Mouse (Mus musculus) MEL (cell line): Measurements from ENCODE around the gene Snap47. TPM values are rescaled to one million over a fixed set of nuclear protein-coding genes. Genes with fewer than 3 reads are reported as not detected.

Source experiments
- DNase-seq: peaks from one replicate; pipeline ENCODE4 v3.0.0; 2011; ENCODE audit warnings: low read depth, low spot score
- H3K27ac ChIP-seq: 2 replicates; pipeline ENCODE4 v1.5.1; 2012; ENCODE audit warnings: low read depth, mild to moderate bottlenecking, control low read depth, low read length, moderate library complexity; ENCODE audit not compliant: control insufficient read depth
- H3K27me3 ChIP-seq, 2 experiments: fragments of 150-350 bp in 1 of 2; sonication (generic) in 1 of 2; 2 replicates each; pipeline ENCODE4 v1.6.1; 2012; ENCODE audit warnings: low read length in 2 of 2, mild to moderate bottlenecking in 2 of 2, improper control_type of control experiment in 1 of 2, moderate library complexity in 1 of 2; ENCODE audit not compliant: insufficient read depth in 2 of 2, control insufficient read depth in 1 of 2
- H3K36me3 ChIP-seq, 2 experiments: 2 replicates each; pipeline ENCODE4 v1.6.1; 2012 to 2014; ENCODE audit warnings: low read length in 2 of 2, improper control_type of control experiment in 1 of 2, inconsistent platforms in 1 of 2, mild to moderate bottlenecking in 1 of 2; ENCODE audit not compliant: insufficient read depth in 2 of 2, control insufficient read depth in 1 of 2
- H3K4me1 ChIP-seq, 2 experiments: fragments of 150-350 bp in 1 of 2; sonication (generic) in 1 of 2; 2 replicates each; pipeline ENCODE4 v1.6.1; 2012; ENCODE audit warnings: low read length in 2 of 2, improper control_type of control experiment in 1 of 2, mild to moderate bottlenecking in 1 of 2; ENCODE audit not compliant: insufficient read depth in 2 of 2, control insufficient read depth in 1 of 2
- H3K4me3 ChIP-seq, 2 experiments: fragments of 150-350 bp in 1 of 2; sonication (generic) in 1 of 2; 2 replicates each; pipeline ENCODE4 v1.5.1; 2012; ENCODE audit warnings: low read depth in 2 of 2, low read length in 2 of 2, mild to moderate bottlenecking in 2 of 2, moderate library complexity in 2 of 2, control low read depth in 1 of 2, improper control_type of control experiment in 1 of 2; ENCODE audit not compliant: control insufficient read depth in 1 of 2, insufficient read depth in 1 of 2
- H3K79me2 ChIP-seq: 2 replicates; pipeline ENCODE4 v1.6.1; 2012; ENCODE audit warnings: mild to moderate bottlenecking, low read length, moderate library complexity; ENCODE audit not compliant: control insufficient read depth, poor library complexity, insufficient read depth
- H3K9ac ChIP-seq: 2 replicates; pipeline ENCODE4 v1.6.1; 2012; ENCODE audit warnings: low read depth, mild to moderate bottlenecking, control low read depth, low read length, moderate library complexity; ENCODE audit not compliant: control insufficient read depth, poor library complexity, severe bottlenecking
- H3K9me3 ChIP-seq: fragments of 150-350 bp; sonication (generic); replicated peaks from 2 replicates; pipeline ENCODE4 v1.6.1; 2012; ENCODE audit warnings: mild to moderate bottlenecking, low read length, improper control_type of control experiment, moderate library complexity; ENCODE audit not compliant: insufficient read depth
- BHLHE40 ChIP-seq: IDR thresholded peaks from 2 replicates; pipeline ENCODE4 v1.6.1; 2012; ENCODE audit warnings: low read depth, mild to moderate bottlenecking, inconsistent platforms, low read length, improper control_type of control experiment, borderline replicate concordance
- CTCF ChIP-seq, 3 experiments: IDR thresholded peaks in 2 of 3; conservative IDR thresholded peaks in 1 of 3; 2 replicates each; pipeline ENCODE4 v1.5.1; 2011 to 2012; ENCODE audit warnings: low read length in 3 of 3, low read depth in 2 of 3, mild to moderate bottlenecking in 2 of 3, improper control_type of control experiment in 1 of 3, inconsistent platforms in 1 of 3, mixed read lengths in 1 of 3, moderate library complexity in 1 of 3; ENCODE audit not compliant: control insufficient read depth in 1 of 3, insufficient read depth in 1 of 3, poor library complexity in 1 of 3, severe bottlenecking in 1 of 3
- ETS1 ChIP-seq: IDR thresholded peaks from 2 replicates; pipeline ENCODE4 v1.6.1; 2012; ENCODE audit warnings: low read depth, mild to moderate bottlenecking, inconsistent platforms, low read length, improper control_type of control experiment, moderate library complexity
- GABPA ChIP-seq: IDR thresholded peaks from 2 replicates; pipeline ENCODE4 v1.6.1; 2012; ENCODE audit warnings: low read depth, mild to moderate bottlenecking, inconsistent platforms, low read length, improper control_type of control experiment, moderate library complexity
- GATA1 ChIP-seq: IDR thresholded peaks from 2 replicates; pipeline ENCODE4 v1.6.1; 2011; ENCODE audit warnings: low read depth, low read length, improper control_type of control experiment
- HCFC1 ChIP-seq: IDR thresholded peaks from 2 replicates; pipeline ENCODE4 v1.6.1; 2012; ENCODE audit warnings: low read depth, mild to moderate bottlenecking, inconsistent platforms, low read length, improper control_type of control experiment, moderate library complexity
- MAFK ChIP-seq: IDR thresholded peaks from 2 replicates; pipeline ENCODE4 v1.6.1; 2011; ENCODE audit warnings: low read depth, mild to moderate bottlenecking, low read length, improper control_type of control experiment, borderline replicate concordance
- MAX ChIP-seq: IDR thresholded peaks from 2 replicates; pipeline ENCODE4 v1.6.1; 2011; ENCODE audit warnings: low read length, improper control_type of control experiment
- MAZ ChIP-seq: IDR thresholded peaks from 2 replicates; pipeline ENCODE4 v1.6.1; 2012; ENCODE audit warnings: low read depth, mild to moderate bottlenecking, inconsistent platforms, low read length, improper control_type of control experiment
- MEF2A ChIP-seq: IDR thresholded peaks from 2 replicates; pipeline ENCODE4 v1.6.1; 2014; ENCODE audit warnings: low read depth, mild to moderate bottlenecking, inconsistent platforms, low read length, improper control_type of control experiment; ENCODE audit not compliant: poor library complexity, insufficient replicate concordance, severe bottlenecking; ENCODE audit errors: extremely low read depth
- NELFE ChIP-seq: IDR thresholded peaks from 2 replicates; pipeline ENCODE4 v1.6.1; 2011; ENCODE audit warnings: low read depth, low read length, improper control_type of control experiment
- POLR2A ChIP-seq, 2 experiments: IDR thresholded peaks; 2 replicates each; pipeline ENCODE4 v1.6.1; 2011 to 2012; ENCODE audit warnings: low read length in 2 of 2, mild to moderate bottlenecking in 2 of 2, control low read depth in 1 of 2, improper control_type of control experiment in 1 of 2, low read depth in 1 of 2, moderate library complexity in 1 of 2; ENCODE audit not compliant: control insufficient read depth in 1 of 2, insufficient read depth in 1 of 2, poor library complexity in 1 of 2
- SMC3 ChIP-seq: IDR thresholded peaks from 2 replicates; pipeline ENCODE4 v1.6.1; 2011; ENCODE audit warnings: low read depth, low read length, improper control_type of control experiment
- TBP ChIP-seq: IDR thresholded peaks from 2 replicates; pipeline ENCODE4 v1.8.0; 2011; ENCODE audit warnings: low read depth, low read length, improper control_type of control experiment
- TCF12 ChIP-seq: IDR thresholded peaks from 2 replicates; pipeline ENCODE4 v1.6.1; 2014; ENCODE audit warnings: low read depth, mild to moderate bottlenecking, inconsistent platforms, low read length, improper control_type of control experiment, moderate library complexity
- ZKSCAN1 ChIP-seq: IDR thresholded peaks from 2 replicates; pipeline ENCODE4 v1.6.1; 2012; ENCODE audit warnings: low read depth, mild to moderate bottlenecking, inconsistent platforms, low read length, improper control_type of control experiment, moderate library complexity
- ZMIZ1 ChIP-seq: IDR thresholded peaks from 2 replicates; pipeline ENCODE4 v1.6.1; 2012; ENCODE audit warnings: low read depth, mild to moderate bottlenecking, inconsistent platforms, low read length, improper control_type of control experiment, moderate library complexity
- ZNF384 ChIP-seq: IDR thresholded peaks from 2 replicates; pipeline ENCODE4 v1.6.1; 2012; ENCODE audit warnings: low read depth, mild to moderate bottlenecking, inconsistent platforms, low read length, improper control_type of control experiment
- polyA plus RNA-seq, 2 experiments: library from polyadenylated mRNA; stranded (reverse) in 1 of 2; unstranded in 1 of 2; fragments of >175 nt in 1 of 2; fragments of >200 nt in 1 of 2; gene quantifications; 2 replicates each; pipeline versions ENCODE4 v1.2.1 to v1.2.4; 2012; ENCODE audit warnings: low replicate concordance in 2 of 2, low read depth in 1 of 2; ENCODE audit not compliant: insufficient read length in 2 of 2, insufficient read depth in 1 of 2, missing spikeins in 1 of 2
- total RNA-seq: library from RNA; depleted of rRNA; stranded (reverse); fragments of 300-350 nt; gene quantifications from 2 replicates; pipeline ENCODE4 v1.2.3, GENCODE M21; 2012

Snap47 gene
- total and polyA plus RNA-seq, 3 experiments, result 51.0 to 57.9 TPM; not detected in 1

DNA sequence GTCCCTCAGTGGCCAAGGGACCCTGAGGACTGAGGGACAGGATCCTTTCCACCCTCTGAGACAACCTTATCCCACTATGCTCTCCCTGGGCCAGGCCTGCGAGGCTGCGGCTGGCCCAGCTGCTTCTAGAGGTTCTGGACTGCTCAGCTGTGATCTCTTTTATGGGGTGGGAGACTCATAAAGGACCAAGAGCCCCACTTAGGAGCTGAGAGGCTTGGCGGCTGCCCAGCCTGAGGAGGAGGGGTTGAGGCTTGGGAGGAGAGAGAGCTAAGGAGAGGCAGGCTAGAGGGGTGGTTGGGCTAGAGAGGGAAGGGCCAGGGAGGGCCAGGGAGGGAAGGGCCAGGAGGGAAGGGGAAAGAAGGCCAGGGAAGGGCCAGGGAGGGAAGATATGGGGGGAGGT, 86.6 kb downstream of the Snap47 start:
- no peak for DNase-seq
- H3K9ac ChIP-seq, result no peak overlapping the region
- TF ChIP-seq ZKSCAN1, result no peak
- TF ChIP-seq GABPA, result no peak
- TF ChIP-seq HCFC1, result no peak
- no peak for TF ChIP-seq MEF2A
- TF ChIP-seq TCF12, result no peak
- no peak for TF ChIP-seq POLR2A (IDR thresholded peaks at IDR 0.05; ENCODE audit: control insufficient read depth in 1 of 2, insufficient read depth in 1 of 2, low read depth in 1 of 2, low read length in 2 of 2, poor library complexity in 1 of 2)
- no peak for TF ChIP-seq CTCF (IDR thresholded peaks at IDR 0.05 in 2 of 3, conservative IDR thresholded peaks at IDR 0.05 in 1 of 3; ENCODE audit: control insufficient read depth in 1 of 3, insufficient read depth in 1 of 3, low read depth in 2 of 3, low read length in 3 of 3, poor library complexity in 1 of 3, severe bottlenecking in 1 of 3)
- TF ChIP-seq GATA1, result no peak
- TF ChIP-seq ZMIZ1, result no peak
- no peak for TF ChIP-seq ZNF384
- TF ChIP-seq TBP, result no peak
- no peak for TF ChIP-seq BHLHE40
- TF ChIP-seq SMC3, result no peak
- no peak for TF ChIP-seq MAZ
- TF ChIP-seq, all 39 proteins: peak for 0
- no peaks in the 10 kb centered on the region for H3K9me3 ChIP-seq
- H3K79me2 ChIP-seq, result no peaks in the 10 kb centered on the region
- no peak overlapping the region for H3K4me3 ChIP-seq
- H3K36me3 ChIP-seq, result peaks cover 0 to 9% of the 10 kb centered on the region in 2 experiments; a peak in 2 of 4 replicates
- H3K4me1 ChIP-seq, result peaks cover 2 to 18% of the 10 kb centered on the region in 2 experiments; a peak in 3 of 4 replicates
- H3K27me3 ChIP-seq, result peaks cover 0 to 1% of the 10 kb centered on the region in 2 experiments; a peak in 1 of 4 replicates
- H3K27ac ChIP-seq, result no peak overlapping the region

DNA sequence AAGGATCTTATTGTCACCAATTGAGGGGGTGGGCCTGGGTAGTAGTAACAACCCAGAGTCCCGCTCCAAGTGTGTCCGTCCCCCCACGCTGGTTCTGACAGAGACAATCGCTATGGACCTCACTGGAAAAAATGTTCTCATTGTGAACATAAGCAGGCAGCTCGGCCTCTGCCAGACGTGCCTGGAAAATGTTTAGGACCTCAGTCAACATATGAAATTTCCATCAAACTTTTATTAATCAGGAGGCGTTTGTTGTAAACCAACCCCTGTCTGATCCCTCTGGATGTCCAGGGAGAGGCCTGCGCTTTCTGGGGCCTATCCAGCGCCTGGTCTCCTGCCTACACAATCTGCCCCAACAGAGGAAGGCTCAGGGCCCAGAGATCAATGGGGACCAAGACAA, 87.0 kb downstream of the Snap47 start:
- H3K27ac ChIP-seq, result no peak overlapping the region
- H3K27me3 ChIP-seq, result no peaks in the 10 kb centered on the region
- H3K4me1 ChIP-seq, result peaks cover 2 to 17% of the 10 kb centered on the region in 2 experiments; a peak in 3 of 4 replicates
- TF ChIP-seq NELFE, result no peak
- no peak for TF ChIP-seq HCFC1
- TF ChIP-seq MAFK, result no peak
- no peak for TF ChIP-seq ETS1
- no peak for TF ChIP-seq MAX
- no peak for TF ChIP-seq BHLHE40
- peaks cover 0 to 9% of the 10 kb centered on the region in 2 experiments; a peak in 2 of 4 replicates for H3K36me3 ChIP-seq
- H3K4me3 ChIP-seq, result no peak overlapping the region
- H3K9me3 ChIP-seq, result no peaks in the 10 kb centered on the region
- DNase-seq, result no peak
- no peak overlapping the region for H3K9ac ChIP-seq
- H3K79me2 ChIP-seq, result no peaks in the 10 kb centered on the region
